Mouse (Mus musculus): ENCODE data around the gene Tmem91.

DNA sequence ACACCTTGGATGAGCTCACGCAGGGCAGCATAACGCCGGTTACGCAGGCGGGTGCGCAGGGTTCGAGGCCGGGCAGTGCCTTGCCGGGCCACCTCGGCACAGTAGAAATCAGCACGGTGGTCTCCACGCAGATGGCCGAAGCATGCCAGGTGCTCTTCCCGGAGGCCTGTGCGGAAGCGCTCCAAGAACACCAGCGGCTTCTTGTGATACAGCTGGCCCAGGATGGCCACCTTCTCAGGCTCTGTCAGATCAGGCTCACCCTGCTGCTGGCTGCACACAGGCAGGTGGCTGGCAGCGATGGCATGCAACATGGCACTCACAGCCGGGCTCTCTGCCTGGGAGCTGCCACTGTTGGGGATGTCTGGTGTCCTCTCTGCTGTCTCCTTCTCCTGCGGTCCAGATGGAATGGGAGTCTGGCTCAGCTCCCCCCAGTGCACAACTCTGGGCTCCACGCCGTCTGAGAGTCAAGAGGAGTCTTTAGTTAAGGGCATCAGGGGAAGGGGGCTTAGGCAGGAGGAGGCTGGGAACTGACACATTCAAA, 40.8 kb upstream of the Tmem91 start:
- TF ChIP-seq ZC3H11A (IDR thresholded peaks at IDR 0.05; ENCODE audit: borderline replicate concordance, low read depth, low read length) (no peak), HCFC1 (IDR thresholded peaks at IDR 0.05; ENCODE audit: borderline replicate concordance, insufficient read depth, low read length) (no peak)

Data from ES-E14 (cell line).